ENCODE assay signal across 8 mouse cellular contexts in the genomic region with DNA sequence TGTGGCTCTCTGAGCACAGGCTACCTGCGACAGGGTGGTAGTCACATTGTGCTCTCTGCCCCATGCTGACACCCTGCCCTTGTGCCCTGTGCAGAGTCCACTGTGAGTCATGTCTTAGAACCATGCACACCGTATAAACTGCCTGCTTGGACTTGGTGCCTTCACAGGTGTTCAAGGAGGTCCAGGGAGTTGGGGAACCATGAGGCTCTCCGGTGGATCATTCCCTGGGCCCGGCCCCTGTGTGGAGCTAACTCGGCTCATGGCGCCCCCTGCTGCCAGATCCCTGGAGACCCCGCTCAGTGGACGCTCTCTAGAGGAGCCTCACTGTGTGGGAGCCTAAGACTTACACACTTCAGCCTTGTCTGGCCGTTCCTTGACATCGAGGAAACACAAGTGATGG.
A peak's percentile ranks its signal among the peaks of the same experiment; 100 is the strongest.
DNase-seq lines count a peak whose midpoint lies in the region; ATAC-seq and TF ChIP-seq lines count a peak whose summit lies in the region.

No protein-coding gene starts in this region.

- no peaks in the 10 kb centered on the region for H3K36me3 ChIP-seq in liver, adult 2 months (ENCODE audit: control insufficient read depth, insufficient read depth, low read length)

- peak; percentile 52 for TF ChIP-seq CTCF in liver, adult 2 months (IDR thresholded peaks at IDR 0.05; ENCODE audit: low read depth, low read length)

- 46% methylated on average over 10 of the region's 10 CpGs for WGBS in liver, adult 2 months

- H3K4me3 ChIP-seq in liver, adult 2 months (ENCODE audit: insufficient read depth, low read depth, low read length) = no peak overlapping the region

- H3K4me1 ChIP-seq in liver, adult 2 months (ENCODE audit: control insufficient read depth, insufficient read depth, low read length) = peaks cover 5% of the 10 kb centered on the region; the same call in 1 of the 2 replicates

- H3K9ac ChIP-seq in liver, adult 2 months (ENCODE audit: low read depth, low read length) = no peak overlapping the region

- peak; percentile 94 for DNase-seq in heart, adult 11 months
- DNase-seq in heart, adult 8-10 months (ENCODE audit: low spot score) = no peak
- peak; percentile 49 to 52 for DNase-seq in B cell, adult 2 months
- peak; percentile 63 for DNase-seq in adrenal gland, postnatal 25 days
- peak; percentile 56 for DNase-seq in liver, adult 2 months (ENCODE audit: extremely low read depth, low read depth, low spot score)
- peak; percentile 37 to 79 for DNase-seq in spleen, postnatal 4 days (ENCODE audit: low spot score in 2 of 2)

- no peak overlapping the region for H3K27ac ChIP-seq in liver, adult 2 months (replicated peaks; ENCODE audit: insufficient read depth, low read depth, low read length)

- peak; percentile 60 for ATAC-seq in granulocyte monocyte progenitor cell, adult 5-6 weeks (replicated peaks; ENCODE audit: poor library complexity, severe bottlenecking)
- ATAC-seq in megakaryocyte, adult 5-6 weeks (ENCODE audit: poor library complexity, severe bottlenecking) = no peak

- TF ChIP-seq POLR2A in liver, adult 2 months (IDR thresholded peaks at IDR 0.05; ENCODE audit: extremely low read depth, insufficient read depth, low read length) = no peak

- H3K79me2 ChIP-seq in liver, adult 2 months (ENCODE audit: control insufficient read depth, insufficient read depth, low read length) = no peaks in the 10 kb centered on the region

- no peaks in the 10 kb centered on the region for H3K27me3 ChIP-seq in liver, adult 2 months (ENCODE audit: control insufficient read depth, insufficient read depth, low read length)
